Mouse (Mus musculus) c-Kit-positive CD71-negative TER-119-negative erythroid progenitor cells, embryonic 14.5 days (primary cell): ENCODE data around the gene Anapc1.

ENCODE experiments used
- DNase-seq: peaks from one replicate; pipeline ENCODE4 v3.0.0-alpha.2; 2013; ENCODE audit warnings: low read depth

Gene Anapc1

GRCm38 (mm10) chr2:128686921-128687557 is at the start of gene Anapc1:
TSS of gene Anapc1 (minus strand) at chr2:128687391.
- DNase-seq = peak; percentile 80

GRCm38 (mm10) chr2:128735089-128735488 is 47.9 kb upstream of the Anapc1 start:
- no peak for DNase-seq

GRCm38 (mm10) chr2:128731951-128732350 is 44.8 kb upstream of the Anapc1 start:
- no peak for DNase-seq

- DNase-seq = no peak
Measured at GRCm38 (mm10) chr2:128731514-128731913, 44.3 kb upstream of the Anapc1 start.

GRCm38 (mm10) chr2:128729141-128729540 is 42.0 kb upstream of the Anapc1 start:
- DNase-seq = no peak

- DNase-seq = no peak
Measured at GRCm38 (mm10) chr2:128728066-128728465, 40.9 kb upstream of the Anapc1 start.

GRCm38 (mm10) chr2:128727552-128727951 is 40.4 kb upstream of the Anapc1 start:
- DNase-seq = no peak

GRCm38 (mm10) chr2:128726626-128727025 is 39.4 kb upstream of the Anapc1 start:
- DNase-seq = no peak

- no peak for DNase-seq
Measured at GRCm38 (mm10) chr2:128726067-128726466, 38.9 kb upstream of the Anapc1 start.

GRCm38 (mm10) chr2:128722106-128722710 is 35.0 kb upstream of the Anapc1 start:
- no peak for DNase-seq

- no peak for DNase-seq
Measured at GRCm38 (mm10) chr2:128719380-128719779, 32.2 kb upstream of the Anapc1 start.

GRCm38 (mm10) chr2:128715979-128716378 is 28.8 kb upstream of the Anapc1 start:
- DNase-seq = no peak

GRCm38 (mm10) chr2:128714724-128715241 is 27.6 kb upstream of the Anapc1 start:
- DNase-seq = no peak

GRCm38 (mm10) chr2:128713548-128714003 is 26.4 kb upstream of the Anapc1 start:
- DNase-seq = no peak

GRCm38 (mm10) chr2:128712940-128713339 is 25.7 kb upstream of the Anapc1 start:
- DNase-seq = no peak

- no peak for DNase-seq
Measured at GRCm38 (mm10) chr2:128710609-128711008, 23.4 kb upstream of the Anapc1 start.

GRCm38 (mm10) chr2:128709264-128709663 is 22.1 kb upstream of the Anapc1 start:
- no peak for DNase-seq

- DNase-seq = no peak
Measured at GRCm38 (mm10) chr2:128704474-128704873, 17.3 kb upstream of the Anapc1 start.

- no peak for DNase-seq
Measured at GRCm38 (mm10) chr2:128699201-128699885, 12.2 kb upstream of the Anapc1 start.

GRCm38 (mm10) chr2:128698693-128699181 is 11.5 kb upstream of the Anapc1 start, which contains the start of gene Mertk:
TSS of gene Mertk (plus strand) at chr2:128698956.
- no peak for DNase-seq

GRCm38 (mm10) chr2:128698140-128698692 is 11.0 kb upstream of the Anapc1 start:
- peak; percentile 66 for DNase-seq

- no peak for DNase-seq
Measured at GRCm38 (mm10) chr2:128697566-128697965, 10.4 kb upstream of the Anapc1 start.
